Mouse (Mus musculus) G1E (cell line): ENCODE data around the gene Auts2.

ENCODE experiments used
- CTCF ChIP-seq: IDR thresholded peaks from 2 replicates; pipeline ENCODE4 v1.5.1; 2012; ENCODE audit warnings: low read depth, low read length, inconsistent platforms, mixed read lengths
- GATA1 ChIP-seq: IDR thresholded peaks from 2 replicates; pipeline ENCODE4 v1.6.1; 2012; ENCODE audit warnings: borderline replicate concordance, low read length, inconsistent platforms, mixed read lengths
- POLR2AphosphoS5 ChIP-seq: IDR thresholded peaks from 2 replicates; pipeline ENCODE4 v1.6.1; 2012; ENCODE audit warnings: low read depth, low read length, inconsistent platforms; ENCODE audit not compliant: insufficient replicate concordance
- TAL1 ChIP-seq: conservative IDR thresholded peaks from 2 replicates; pipeline ENCODE4 v1.6.1; 2012; ENCODE audit warnings: low read depth, low read length, inconsistent platforms, mixed read lengths

- no peak for TF ChIP-seq CTCF
- no peak for TF ChIP-seq POLR2AphosphoS5
- TF ChIP-seq GATA1 = no peak
- no peak for TF ChIP-seq TAL1
Observed at GRCm38 (mm10) chr5:132351139-132351538, 192.0 kb downstream of the Auts2 start.
